Mouse (Mus musculus) embryo, embryonic 9.5 days (tissue): ENCODE results near the gene Frem2.

Experiments used
- DNase-seq: peaks from one replicate; pipeline ENCODE4 v3.0.0-alpha.2; 2017; ENCODE audit errors: extremely low spot score

Gene Frem2

DNA sequence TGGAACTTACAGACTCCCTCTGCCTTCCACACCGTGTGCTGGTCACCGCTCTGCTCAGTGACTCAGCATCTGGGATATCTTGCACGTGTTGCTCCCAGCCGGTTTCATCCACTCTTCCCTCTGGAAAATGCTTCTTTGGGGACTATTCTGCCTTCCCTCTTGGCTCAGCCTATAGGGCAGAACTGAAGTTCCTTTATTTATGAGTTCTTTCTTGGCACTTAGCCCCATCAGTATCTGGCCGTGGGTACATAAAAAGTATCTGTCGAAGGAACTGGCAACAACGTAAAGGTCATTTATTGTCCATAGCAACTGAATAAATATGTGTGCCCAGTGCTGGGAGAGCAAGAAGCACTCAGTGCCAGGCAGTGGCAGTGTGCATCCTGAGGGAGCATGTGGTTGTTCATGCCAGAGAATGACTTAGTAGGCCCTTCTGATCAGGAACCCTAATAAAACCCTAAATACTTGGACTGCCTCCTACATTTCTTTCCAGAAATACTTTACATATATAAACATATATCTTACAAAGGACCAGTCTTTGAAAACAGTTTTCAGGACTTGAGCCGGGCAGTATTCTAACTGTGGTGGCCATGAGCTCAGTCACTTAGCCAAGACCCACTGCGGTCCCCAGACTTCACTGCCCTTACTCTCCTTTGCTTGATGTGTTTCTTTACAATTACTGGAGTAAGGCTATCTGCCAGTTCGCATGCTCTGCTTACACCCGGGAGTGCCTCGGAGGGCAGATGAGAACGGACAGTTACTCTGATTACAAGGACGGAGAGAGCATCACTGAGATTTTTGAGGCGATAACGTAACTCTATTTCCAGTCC is 99.6 kb downstream of the Frem2 start:
- no peak for DNase-seq

DNA sequence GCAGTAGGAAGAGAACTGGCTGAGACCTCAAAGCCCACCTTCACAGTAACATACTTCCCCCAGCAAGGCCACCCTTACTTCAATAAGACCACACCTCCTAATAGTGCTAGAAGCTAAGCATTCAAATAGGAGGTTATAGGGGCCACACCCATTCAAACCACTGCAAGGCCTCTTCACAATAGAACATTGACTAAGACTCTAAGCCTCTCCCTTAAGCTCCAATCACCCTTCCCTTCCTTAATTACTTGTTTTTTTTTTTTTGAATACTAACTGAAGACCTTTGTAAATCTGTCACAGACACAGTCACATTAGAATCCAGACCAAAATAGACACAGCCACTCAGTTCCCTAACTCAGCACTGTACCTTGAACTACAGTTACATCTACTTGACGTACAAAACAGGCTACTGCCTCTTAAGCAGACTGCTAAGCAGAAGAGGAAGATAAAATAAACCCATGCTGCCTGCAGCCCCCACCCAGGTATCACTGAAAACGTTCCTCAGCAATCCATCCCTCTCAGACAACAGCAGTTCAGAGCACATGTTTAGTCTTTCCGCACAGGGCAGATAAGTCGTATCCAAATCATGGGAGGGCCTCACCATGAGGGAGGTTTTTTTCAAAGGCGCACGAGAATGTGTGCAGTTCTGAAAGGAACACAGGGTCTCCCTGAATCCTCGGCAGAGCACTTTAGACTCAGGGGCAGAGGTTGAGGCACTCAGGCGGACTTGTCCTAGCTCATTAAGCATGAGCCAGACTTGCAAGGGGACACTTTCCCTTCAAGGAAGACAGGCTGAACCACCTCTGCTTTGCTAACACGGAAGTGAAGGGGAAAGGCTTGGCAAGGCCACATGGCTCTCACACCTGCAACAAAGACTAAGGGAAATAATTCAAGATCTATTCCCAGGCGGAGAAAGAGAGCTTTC is 101.9 kb downstream of the Frem2 start:
- no peak for DNase-seq

DNA sequence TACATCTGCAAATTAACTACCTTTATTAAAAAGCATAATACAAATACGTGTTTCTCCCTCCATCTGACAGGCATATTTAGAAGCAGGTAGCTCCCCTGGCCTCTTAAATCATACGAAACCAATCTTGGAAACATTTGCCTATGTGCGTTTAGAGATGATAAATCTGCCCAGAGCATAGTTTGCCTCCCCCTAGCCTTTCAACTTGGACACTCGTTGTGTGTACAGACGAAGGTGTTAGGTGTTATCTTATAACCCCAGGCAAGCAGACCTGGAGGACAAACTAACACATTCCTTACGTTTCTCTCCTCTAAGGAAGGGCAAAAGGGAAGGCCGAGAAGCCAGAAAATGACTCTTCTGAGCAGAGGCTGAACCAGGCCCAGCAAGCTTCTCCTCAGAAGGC is 104.5 kb downstream of the Frem2 start:
- no peak for DNase-seq

DNA sequence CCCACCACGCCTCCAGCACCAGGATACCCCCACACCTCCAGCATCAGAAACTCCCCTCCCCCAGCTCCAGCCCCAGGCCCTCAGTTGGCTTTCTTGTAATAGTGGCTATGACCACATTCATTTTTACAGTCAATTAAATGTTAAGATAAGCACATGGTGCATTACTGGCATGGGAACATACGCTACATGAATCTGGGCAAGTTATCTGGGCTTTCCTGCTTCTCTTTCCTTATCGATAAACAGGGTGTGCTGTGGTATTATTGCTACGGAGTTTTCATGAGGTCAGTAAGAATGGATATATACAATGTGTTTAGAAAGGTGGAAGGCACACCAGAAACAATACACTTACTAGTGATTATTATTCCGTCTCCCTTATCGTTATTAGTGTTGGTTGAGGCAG is 125.1 kb downstream of the Frem2 start:
- no peak for DNase-seq

DNA sequence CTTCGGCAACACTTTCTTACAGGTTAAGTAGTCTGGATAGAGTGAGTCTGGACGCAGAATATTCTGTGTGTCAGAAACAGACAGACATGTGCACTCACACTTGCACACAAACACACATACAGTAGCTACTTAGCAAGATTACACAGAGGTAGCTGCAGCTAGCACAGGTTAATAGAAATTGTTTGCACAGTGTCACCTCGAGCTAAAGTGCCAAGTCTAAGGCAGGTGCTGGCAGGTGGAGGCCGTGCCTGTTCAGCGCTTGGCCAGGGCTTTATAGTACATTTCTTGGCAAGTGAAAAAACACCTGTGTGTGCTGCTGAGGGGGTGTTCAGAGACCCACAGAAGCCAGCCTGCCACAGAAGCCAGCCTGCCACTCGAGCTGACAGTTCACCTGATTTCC is 126.8 kb downstream of the Frem2 start:
- no peak for DNase-seq

DNA sequence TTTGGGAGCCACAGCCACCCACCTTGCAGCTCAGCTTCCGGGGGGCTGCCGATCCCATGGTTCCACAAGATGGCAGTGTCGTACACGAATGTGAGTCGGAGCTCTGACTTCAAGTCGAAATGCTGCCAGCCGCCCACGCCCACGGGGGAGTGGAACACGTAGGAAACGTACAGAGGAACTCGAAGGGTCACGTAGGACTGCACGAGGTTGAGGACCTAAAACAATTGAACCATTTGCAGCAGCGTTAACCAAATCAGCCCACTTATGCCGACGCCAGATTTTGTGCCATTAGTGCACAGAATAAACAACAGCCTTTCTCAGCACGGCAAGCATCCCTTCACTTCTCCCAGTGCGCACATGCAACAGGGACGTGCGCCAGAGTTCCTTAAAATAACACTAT is 131.4 kb downstream of the Frem2 start:
- DNase-seq = peak; percentile 75

DNA sequence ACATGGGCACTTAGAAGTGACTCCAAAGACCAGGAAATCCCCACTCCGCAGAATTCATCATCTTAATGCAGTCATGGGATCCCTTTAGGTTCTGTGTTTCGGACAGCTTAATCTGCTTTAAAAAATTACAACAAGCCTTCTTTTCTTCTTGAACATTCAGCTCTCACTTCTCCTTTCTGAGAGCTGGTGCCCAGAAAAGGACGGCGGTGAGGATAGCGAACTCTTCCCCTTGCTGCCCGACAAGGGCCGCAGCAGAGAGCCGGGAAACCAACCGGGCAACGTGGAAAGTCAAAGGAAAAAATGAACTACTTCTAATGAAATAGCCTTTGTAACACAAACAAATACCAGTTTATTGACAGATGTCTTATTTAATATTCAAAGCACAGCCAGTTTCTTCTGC is 134.4 kb downstream of the Frem2 start:
- no peak for DNase-seq

DNA sequence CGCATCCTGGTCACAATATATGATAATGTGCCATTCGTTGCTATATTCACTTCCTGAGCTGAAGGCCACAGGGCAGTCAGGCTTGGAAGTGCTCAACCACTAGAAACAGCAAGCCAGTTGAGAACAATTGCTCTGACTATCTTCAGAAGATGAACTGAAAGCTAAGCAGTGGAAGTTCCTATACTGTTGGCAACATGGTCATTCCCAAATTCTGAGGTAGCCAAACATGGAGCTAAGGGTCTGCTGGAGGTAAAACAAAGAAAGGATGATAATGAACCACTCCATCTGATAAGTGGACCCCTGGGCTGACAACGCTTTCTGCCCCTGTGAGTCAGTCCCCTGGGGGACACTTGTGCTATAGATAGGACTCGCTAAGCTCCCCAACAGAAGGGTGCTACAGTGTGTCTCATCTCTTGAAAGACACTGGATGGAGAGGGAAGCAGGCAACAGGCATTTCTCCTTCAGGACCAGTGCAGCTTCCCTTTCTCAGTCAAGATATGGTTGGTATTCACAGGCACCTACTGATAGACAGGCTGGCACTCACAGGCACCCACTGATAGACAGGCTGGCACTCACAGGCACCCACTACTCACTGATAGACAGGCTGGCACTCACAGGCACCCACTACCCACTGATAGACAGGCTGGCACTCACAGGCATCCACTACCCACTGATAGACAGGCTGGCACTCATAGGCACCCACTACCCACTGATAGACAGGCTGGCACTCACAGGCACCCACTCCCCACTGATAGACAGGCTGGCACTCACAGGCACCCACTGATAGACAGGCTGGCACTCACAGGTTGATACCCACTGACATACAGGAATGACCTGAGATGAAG is 142.7 kb downstream of the Frem2 start:
- no peak for DNase-seq

DNA sequence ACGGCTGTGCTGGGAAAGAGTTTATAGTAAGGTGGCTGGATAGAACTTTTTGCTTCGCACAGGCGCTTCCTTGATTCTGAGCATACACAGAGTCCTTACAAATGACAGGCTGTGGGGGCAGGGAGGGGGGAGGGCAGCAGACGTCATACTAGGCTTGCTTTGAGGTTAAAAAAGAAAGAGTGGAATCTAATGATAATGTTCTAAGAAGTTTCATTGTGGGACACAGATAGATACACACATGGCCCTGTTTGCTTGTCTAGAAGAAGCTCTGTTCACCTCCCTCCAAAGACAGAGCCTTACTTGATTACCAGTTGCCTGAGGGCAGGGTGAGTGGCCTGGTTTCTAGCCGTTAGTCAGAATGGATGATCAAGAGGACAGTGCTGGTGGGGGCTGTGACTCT is 144.1 kb downstream of the Frem2 start:
- DNase-seq = no peak

DNA sequence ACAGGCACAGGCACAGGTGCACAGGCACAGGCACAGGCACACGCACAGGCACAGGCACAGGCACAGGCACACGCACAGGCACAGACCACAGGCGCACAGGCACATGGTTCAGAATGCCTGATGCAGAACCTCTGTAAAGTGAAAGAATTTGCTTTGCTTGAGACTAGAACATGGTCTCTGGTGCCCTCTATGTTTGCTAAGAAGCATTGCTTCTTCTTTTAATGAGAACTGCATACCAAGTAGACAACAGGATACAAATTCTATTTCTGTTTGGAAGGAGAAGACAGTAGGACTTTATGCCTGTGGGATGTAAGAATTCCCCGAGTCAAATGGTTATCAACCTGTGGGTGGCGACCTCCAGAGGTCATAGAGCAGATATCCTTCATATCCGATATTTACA is 154.7 kb downstream of the Frem2 start:
- no peak for DNase-seq

DNA sequence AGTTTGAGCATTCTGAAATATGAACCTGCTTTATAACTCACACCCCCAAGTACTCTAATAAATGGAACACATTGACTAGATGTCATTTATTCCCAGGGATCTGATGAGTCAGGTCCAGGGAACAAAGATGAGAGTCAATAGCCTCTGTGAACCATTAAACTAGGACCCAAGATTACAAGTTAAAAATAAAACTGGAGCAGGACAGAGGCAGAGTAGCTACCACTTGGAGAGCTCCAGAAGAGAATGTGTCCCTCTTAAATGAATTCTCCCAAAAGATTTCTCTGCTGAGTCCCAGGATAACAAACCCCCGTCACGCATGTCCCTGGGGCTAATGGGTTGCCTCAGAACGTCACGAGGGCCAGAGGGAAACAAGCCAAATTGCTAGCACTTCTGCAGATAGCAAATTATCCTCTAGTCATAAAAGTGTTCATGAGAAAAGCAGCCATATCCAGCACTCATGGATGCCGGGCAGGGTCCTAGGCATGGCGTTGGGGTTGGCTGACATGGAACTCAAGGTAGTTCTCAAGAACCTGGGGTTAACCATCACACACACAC is 158.7 kb downstream of the Frem2 start:
- DNase-seq = no peak

DNA sequence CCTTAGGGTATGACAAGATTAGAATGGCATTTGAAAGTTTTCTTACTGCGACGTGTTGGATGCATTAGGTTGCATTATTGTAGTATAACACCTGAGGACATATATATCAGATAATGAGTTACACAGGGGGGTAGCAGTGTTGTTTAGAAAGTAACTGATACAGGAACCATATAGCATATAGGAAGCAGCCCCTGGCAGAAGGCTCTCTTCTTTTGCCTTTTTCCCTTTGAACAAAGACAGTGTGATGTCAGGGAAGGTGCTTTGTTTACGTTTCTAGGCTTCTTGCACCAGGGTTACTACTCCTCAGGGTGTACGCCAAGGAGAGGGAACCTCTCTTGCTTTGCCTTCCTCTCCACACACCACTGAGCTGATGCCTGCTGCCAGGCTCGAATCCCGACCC is 168.8 kb downstream of the Frem2 start, which contains the start of gene Stoml3:
TSS of gene Stoml3 (plus strand) at position 301 of the 400 bp plus-strand sequence.
- no peak for DNase-seq

DNA sequence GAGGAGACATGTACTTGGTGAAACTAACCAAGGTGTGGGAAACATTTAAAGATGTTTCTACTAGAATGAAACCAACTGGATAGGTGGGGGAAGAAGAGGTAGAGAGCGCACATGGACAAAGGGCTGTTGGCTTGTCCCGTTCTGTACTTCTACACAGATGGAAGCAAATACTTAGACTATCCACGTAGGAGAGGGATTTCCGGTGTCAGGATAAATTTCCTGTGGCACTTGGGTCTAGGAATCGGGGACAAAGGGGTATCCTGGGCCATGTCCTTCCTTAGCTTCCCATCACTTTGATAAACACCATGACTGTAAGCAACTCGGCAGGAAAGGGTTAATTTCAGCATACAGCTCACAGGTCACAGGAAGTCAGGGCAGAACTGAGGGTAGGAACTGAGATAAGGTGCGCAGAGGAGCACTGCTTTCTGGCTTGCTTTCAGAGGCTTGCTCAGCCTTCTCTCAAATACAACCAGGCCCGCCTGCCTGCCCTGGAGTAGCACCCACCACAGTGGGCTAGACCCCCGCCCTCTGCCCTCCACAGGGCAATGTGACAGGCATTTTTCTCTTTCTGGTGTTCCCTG is 170.1 kb downstream of the Frem2 start:
- no peak for DNase-seq

DNA sequence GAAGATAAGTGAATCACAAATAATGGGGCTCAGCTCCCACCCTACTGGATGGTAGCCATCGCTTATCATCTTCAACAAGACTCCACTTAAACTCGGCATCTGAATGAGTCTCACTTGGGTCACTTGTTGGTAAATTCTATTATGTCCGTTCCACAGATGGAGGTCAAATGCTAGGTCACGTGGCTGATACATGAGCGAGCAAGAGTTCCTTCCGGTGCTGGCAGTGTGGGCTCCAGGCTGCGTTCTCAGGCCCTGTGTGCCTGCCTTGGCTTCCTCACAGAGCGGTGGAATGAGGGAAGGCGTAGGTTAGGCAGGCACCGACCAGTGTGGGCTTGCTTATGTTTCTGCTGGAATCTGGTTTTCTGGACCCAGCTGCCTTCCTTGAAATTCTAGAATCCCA is 170.6 kb downstream of the Frem2 start:
- DNase-seq = no peak

DNA sequence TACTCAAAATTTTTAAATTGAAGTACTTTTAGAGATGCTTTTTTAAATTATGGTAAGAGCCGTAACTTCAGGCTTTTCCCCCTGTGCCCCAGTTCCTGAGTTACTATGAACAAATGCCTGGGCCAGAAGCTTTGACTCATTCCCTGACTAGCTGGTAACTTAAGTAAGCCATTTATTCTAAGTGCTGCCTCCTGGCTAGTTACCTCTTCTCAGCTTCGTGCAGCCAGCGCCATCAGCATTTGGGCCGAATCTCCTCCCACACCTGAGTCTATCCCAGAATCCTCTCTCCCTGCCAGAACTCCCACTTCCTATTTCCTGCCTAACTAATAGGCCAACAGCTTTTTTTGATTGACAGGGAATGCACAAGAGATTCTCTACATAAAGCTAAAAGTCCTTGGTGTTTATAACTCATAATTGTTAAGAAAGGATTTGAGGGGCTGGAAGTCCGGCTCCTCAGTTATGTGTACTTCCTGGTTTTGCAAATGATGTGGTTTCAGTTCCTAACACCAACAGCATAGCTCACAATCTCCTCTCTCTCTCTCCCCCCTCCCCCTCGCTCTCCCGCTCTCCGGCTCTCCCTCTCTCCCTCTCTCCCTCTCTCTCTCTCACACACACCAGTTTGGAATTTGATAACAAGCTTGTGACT is 173.6 kb downstream of the Frem2 start:
- DNase-seq = no peak

DNA sequence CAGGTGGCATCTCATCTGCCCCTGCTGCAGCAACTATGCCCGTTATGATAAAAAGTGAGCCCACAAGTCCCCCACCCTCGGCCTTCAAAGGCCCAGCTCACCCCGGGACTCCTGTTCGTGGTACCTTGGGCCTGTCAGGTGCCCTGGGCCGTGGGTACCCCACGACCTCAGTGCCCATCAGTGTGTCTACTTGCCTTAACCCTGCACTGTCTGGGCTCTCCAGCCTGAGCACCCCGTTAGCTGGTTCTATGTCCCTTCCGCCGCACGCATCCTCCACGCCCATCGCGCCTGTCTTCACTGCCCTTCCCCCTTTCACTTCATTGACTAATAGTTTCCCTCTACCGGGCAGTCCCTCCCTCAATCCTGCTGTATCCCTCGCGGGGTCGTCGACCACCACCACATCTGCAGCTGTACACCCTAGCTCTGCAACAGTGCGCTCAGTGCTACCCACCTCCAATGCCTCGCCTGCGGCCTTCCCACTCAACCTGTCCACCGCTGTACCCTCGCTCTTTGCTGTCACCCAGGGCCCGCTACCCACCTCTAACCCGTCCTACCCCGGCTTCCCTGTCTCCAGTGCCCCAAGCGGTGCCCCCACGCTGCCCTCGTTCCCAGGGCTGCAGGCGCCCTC is 178.6 kb downstream of the Frem2 start:
- DNase-seq = no peak

DNA sequence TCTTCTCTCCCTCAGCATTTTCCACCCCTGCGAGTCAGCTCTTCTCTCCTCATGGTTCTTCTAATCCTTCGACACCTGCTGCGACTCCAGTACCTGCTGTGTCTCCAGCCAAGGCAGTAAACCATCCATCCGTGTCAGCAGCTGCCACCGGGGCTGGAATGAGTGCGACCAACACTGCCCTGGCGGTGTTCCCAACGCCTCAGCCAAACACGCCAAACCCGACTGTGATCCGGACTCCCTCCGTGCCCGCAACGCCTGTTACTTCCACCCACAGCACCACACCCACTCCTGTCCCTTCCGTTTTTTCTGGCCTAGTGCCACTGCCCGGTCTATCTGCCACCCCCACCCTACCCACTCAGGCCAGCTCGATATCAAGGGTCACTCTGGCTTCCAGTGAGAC is 179.7 kb downstream of the Frem2 start:
- DNase-seq = no peak

DNA sequence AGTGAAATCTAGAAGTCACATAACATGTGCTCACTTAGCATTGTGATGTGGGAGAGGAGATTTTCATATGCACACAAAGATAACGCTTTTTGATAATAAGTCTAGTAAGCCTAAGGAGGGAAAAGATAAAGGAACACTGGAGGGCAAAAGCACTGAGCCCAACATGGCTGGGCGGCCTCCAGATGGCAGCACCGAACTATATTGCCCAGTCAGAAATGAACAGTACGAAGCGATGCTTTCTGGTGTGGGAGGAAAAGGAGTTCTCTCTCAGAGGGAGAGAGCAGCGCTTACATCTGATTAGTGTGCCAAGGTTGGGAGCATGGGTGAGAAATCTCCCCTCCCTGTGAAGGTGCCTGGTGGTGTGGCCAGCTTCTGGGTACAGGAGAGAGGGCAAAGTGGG is 181.3 kb downstream of the Frem2 start:
- peak; percentile 19 for DNase-seq

DNA sequence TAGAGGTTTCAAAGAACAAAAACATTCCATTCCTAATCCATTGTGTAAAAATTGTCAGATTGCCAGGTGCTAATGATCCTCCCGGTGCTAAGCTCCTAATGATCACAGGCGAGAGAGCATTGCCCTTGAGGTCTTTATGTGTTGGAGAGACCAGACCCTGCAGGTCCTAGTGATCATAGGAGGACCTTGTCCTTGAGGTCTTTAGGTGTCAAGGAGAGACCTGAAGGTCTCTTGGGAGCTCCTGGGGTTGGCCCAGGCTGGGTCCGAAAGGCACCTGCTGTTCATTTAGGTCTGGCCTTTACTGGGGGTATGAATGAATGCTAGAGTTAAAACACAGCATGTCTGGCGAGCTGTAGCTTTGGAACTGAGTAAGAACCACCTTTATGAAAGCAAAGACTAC is 183.0 kb downstream of the Frem2 start:
- no peak for DNase-seq

DNA sequence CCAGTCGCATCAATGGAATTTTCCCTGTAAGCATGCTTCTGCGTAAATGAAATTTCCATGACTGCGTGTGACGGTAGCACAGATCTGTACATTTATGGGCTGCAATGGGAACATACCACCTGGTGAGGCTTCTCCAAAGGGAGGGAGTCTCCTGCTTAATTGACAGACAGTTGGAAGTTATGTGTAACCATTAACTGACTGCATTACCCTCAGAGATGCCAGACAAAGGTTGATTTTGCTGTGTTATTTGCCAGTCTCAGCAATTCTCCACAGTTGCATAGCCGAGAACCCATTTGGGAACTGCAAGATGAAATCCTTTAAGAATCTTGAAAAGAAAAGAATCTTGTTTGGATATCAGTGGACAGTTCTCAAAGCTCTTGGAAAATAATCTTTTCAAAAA is 185.1 kb downstream of the Frem2 start:
- DNase-seq = no peak
